Mouse (Mus musculus): ENCODE measurements around the gene Aplnr.

DNA sequence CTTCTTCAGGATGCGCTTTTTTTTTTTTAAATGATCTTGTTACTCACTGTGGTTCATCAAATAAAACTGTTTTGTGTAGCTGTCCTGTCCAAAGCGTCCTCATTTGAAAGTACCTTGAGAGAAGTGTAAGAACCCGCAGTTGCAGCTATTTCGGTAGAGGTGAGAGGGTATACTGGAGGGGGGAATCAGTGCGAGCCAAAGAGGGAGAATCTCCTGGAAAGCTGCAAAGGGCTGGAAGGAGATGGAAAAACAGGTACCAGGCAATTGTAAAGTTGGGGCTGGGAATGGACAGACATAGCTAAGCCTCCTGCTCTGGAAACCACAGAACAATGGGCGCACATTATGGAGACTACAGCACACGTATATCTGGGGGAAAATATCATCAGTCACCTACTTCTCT, 3.8 kb downstream of the Aplnr start:
- no peak for TF ChIP-seq POLR2A (IDR thresholded peaks at IDR 0.05; ENCODE audit: control insufficient read depth in 1 of 2, insufficient read depth in 1 of 2, low read depth in 1 of 2, low read length in 2 of 2, poor library complexity in 1 of 2)
- no peak for TF ChIP-seq E2F4 (IDR thresholded peaks at IDR 0.05; ENCODE audit: borderline replicate concordance, low read depth, low read length)
